Mouse (Mus musculus): Measurements from ENCODE around the gene Gstp2.

GRCm38 (mm10) chr19:4004331-4004730 lies 41.5 kb downstream of the Gstp2 start:
- TF ChIP-seq CTCF (IDR thresholded peaks at IDR 0.05; ENCODE audit: insufficient read depth, low read length): no peak
- no peak for TF ChIP-seq POLR2A (IDR thresholded peaks at IDR 0.05; ENCODE audit: borderline replicate concordance, extremely low read depth, low read depth, low read length)
